Mouse (Mus musculus) megakaryocyte, embryonic 14.5 days (primary cell): ENCODE data around the gene Nop56.

Experiments
- FLI1 ChIP-seq: IDR thresholded peaks from 2 replicates; pipeline ENCODE4 v1.6.1; 2012; ENCODE audit warnings: low read length, inconsistent platforms, mixed read lengths
- GATA1 ChIP-seq: IDR thresholded peaks from 3 replicates; pipeline ENCODE4 v1.6.1; 2012; ENCODE audit warnings: mixed read lengths, low read length, inconsistent platforms, borderline replicate concordance

DNA sequence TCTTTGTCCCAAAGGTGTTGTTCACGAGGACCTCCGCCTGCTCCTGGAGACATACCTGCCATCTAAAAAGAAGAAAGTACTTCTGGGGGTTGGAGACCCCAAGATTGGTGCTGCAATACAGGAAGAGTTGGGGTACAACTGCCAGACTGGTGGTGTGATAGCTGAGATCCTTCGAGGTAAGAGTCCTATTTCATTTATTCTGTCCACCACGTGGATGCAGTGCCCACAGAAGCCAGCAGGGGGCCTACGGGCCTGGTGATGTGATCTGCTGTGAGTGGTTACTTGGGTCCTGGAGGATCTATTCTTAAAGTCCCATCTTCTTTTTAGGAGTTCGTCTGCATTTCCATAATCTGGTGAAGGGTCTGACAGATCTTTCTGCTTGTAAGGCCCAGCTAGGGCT is 1.4 kb downstream of the Nop56 start:
- TF ChIP-seq GATA1, result no peak
- no peak for TF ChIP-seq FLI1
